Mouse (Mus musculus) E14TG2a.4 (cell line): ENCODE measurements around the gene C1qtnf2.

Experiments
- H3K27me3 ChIP-seq: 2 replicates; pipeline ENCODE4 v1.6.1; 2014; ENCODE audit warnings: low read length, control low read depth; ENCODE audit not compliant: insufficient read depth
- H3K36me3 ChIP-seq: 2 replicates; pipeline ENCODE4 v1.6.1; 2014; ENCODE audit warnings: low read length, control low read depth; ENCODE audit not compliant: insufficient read depth
- H3K4me1 ChIP-seq: replicated peaks from 2 replicates; pipeline ENCODE4 v1.6.1; 2014; ENCODE audit warnings: low read depth, low read length, control low read depth
- H3K4me3 ChIP-seq: replicated peaks from 2 replicates; pipeline ENCODE4 v1.5.1; 2014; ENCODE audit warnings: mild to moderate bottlenecking, low read length
- H3K9me3 ChIP-seq: 2 replicates; pipeline ENCODE4 v1.6.1; 2014; ENCODE audit warnings: low read length, control low read depth
- CTCF ChIP-seq: conservative IDR thresholded peaks from 2 replicates; pipeline ENCODE4 v1.5.1; 2014; ENCODE audit warnings: low read length
- NANOG ChIP-seq: IDR thresholded peaks from 2 replicates; pipeline ENCODE4 v1.6.1; 2014; ENCODE audit warnings: borderline replicate concordance, low read length, mixed read lengths
- POU5F1 ChIP-seq: IDR thresholded peaks from 2 replicates; pipeline ENCODE4 v1.6.1; 2014; ENCODE audit warnings: low read length, borderline replicate concordance

The C1qtnf2 gene

DNA sequence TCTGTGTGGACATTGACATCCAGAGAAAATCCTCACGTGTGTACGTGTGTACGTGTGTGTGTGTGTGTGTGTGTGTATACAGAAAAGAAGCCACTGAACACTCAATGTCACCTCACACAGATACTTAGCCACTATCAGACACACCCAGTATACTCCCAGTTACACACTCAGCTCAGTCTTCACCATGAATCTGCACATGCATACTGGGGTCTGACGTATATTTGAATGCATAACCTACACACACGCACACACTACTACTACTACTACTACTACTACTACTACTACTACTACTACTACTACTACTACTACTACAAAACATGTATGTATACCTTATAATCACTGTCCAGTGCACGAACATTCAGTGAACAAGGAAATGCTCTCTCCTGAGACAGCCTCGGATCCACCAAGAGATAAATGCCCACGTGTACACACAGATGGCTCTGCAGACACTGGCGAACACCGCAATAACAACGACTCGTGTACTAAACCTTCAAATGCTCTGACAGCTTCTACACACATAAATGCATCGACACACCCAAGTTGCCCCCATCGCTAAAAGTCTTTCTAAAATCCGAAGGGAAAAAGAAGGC is 346 bp upstream of the C1qtnf2 start:
- Histone ChIP-seq H3K9me3 (no peaks in the 10 kb centered on the region), H3K36me3 (no peaks in the 10 kb centered on the region), H3K27me3 (peaks cover 19% of the 10 kb centered on the region), H3K4me3 (peak overlapping the region; percentile 59), H3K4me1 (peaks cover 15% of the 10 kb centered on the region)
- no peak for TF ChIP-seq NANOG
- TF ChIP-seq POU5F1 = no peak
- no peak for TF ChIP-seq CTCF

DNA sequence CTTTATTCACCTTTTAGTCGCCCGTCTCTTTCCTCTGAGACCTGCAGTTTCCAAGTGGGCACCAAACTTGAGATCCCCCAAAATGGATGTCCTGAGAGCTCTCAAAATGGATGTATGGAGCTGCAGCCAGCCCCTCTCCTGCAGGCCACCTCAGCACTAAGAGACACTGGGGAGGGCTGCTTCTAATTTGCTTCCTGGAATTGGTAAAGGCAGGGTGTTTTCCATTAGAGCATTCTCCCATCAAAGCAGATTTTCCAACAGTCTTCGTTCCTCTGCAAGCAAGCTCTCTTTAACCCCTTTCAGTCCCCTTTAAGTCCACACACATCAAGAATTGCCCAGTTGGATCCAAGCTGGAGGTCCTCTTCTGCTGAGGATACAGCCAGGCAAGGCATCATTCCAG is 5.3 kb downstream of the C1qtnf2 start:
- peaks cover 12% of the 10 kb centered on the region for H3K27me3 ChIP-seq
- no peaks in the 10 kb centered on the region for H3K9me3 ChIP-seq
- H3K4me1 ChIP-seq = peaks cover 9% of the 10 kb centered on the region
- H3K4me3 ChIP-seq = no peak overlapping the region
- H3K36me3 ChIP-seq = no peaks in the 10 kb centered on the region
- no peak for TF ChIP-seq POU5F1
- no peak for TF ChIP-seq CTCF
- no peak for TF ChIP-seq NANOG

DNA sequence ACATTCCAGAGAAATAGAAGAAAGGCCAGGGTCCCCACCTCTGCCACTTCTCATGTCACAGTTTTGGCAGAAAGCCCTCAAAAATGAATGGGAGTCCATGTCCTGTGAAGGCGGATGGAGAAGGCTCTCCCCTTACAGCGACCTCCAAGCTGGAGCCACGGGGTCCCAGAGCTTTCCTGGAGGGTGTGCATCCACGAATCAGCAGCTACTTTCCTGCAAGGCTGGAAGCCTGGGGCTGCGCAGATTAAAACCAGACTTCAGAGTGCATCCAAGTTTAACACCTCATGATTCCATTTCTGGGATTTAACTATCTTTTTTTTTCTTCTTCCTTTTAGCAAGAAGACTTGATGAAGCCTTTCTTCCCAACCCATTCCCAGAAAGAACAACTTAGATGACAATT is 6.5 kb downstream of the C1qtnf2 start:
- Histone ChIP-seq H3K4me3 (no peak overlapping the region), H3K9me3 (no peaks in the 10 kb centered on the region), H3K36me3 (no peaks in the 10 kb centered on the region), H3K27me3 (peaks cover 15% of the 10 kb centered on the region), H3K4me1 (peaks cover 8% of the 10 kb centered on the region)
- no peak for TF ChIP-seq CTCF
- TF ChIP-seq POU5F1 = no peak

DNA sequence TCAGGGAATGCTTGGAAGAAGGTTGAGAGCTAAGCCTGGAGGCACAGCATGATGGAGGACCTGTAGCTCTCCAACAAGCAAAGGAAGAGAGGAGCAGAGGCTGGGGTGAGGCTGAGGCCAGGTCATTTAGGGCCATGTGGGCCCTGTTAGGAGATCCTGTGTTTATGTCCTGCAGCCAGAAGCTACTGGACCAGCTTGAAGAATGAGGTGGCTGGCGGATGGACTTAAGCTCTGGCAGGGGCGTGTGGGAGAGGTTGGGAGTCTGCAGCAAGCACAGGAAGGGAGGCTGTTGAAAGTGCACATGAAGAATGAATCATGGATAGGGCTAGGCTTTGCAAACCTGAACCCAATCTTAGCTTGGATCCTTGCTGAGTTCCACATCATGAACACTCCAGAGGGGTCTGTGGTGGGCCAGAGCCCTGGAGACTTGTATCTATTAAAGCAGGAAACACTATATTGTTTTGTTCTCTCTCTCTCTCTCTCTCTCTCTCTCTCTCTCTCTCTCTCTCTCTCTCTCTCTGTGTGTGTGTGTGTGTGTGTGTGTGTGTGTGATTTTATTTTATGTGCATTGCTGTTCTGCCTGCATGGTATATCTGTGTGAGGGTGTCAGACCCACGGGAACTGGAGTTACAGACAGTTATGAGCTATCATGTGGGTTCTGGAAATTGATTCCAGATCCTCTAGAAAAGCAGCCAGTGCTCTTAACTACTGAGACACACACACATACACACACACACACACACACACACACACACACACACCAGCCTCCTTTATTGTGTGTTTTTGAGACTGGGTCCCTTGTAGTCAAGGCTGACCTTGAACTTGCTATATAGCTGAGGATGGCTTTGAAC is 7.8 kb downstream of the C1qtnf2 start:
- no peak overlapping the region for H3K4me3 ChIP-seq
- H3K27me3 ChIP-seq = peaks cover 20% of the 10 kb centered on the region
- H3K9me3 ChIP-seq = no peaks in the 10 kb centered on the region
- H3K4me1 ChIP-seq = peaks cover 8% of the 10 kb centered on the region
- H3K36me3 ChIP-seq = no peaks in the 10 kb centered on the region
- TF ChIP-seq POU5F1 (no peak), NANOG (no peak), CTCF (no peak)

DNA sequence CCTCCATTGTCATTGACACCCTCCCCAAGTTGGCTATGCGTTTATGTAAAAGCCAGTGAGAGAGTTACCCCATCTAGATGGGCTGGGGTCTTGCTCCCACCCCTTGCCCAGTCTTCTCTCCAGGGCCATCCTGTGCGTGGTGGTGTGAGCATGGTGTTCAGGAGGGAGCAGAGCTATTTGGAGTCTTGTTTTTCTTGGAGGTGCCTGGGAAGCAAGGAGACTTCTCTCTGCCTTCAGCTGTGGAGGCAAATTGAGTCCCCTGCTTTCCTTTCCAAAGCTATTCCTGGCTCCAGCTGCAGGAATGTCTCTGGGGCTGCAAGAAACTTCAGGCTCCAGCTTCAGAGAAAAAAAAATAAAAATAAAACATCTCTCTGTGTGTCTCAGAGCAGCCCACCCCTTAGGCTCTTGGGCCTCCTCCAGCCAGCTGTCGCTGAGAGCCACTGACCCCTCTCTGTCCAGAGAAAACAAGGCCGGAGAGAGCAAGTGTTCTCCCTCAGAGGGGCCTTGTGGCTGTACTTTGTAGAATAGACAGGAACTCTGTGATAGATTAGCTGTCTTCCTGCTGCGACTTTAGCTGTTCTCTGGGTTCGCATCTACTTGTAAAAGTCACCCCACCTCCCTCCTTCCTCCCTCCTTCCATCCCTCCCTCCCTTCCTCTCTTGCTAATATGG is 9.2 kb downstream of the C1qtnf2 start:
- no peak overlapping the region for H3K4me3 ChIP-seq
- no peaks in the 10 kb centered on the region for H3K9me3 ChIP-seq
- peaks cover 20% of the 10 kb centered on the region for H3K27me3 ChIP-seq
- H3K36me3 ChIP-seq = no peaks in the 10 kb centered on the region
- TF ChIP-seq POU5F1 = no peak
- no peak for TF ChIP-seq CTCF
- TF ChIP-seq NANOG = no peak
- peaks cover 12% of the 10 kb centered on the region for H3K4me1 ChIP-seq

DNA sequence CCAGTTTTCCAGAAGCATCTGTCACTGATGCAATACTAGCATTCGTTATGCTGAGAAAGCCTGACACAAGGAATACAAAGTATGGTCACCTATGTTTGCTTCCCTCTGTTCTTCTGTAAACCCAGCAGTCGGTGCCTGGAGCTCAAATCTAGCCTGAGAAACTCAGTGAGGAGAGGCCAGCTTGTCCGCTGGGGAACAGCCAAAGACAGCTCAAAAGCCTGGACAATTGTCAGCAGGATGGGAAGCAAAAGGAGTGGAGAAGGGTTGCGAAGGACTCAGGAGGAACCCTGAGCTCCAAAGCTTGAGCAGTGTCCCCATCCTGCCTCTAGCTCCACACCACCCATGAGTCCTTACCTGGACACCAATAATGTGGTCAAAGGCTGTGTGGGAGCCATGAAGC is 10.0 kb downstream of the C1qtnf2 start:
- Histone ChIP-seq H3K4me3 (no peak overlapping the region), H3K27me3 (peaks cover 20% of the 10 kb centered on the region), H3K9me3 (no peaks in the 10 kb centered on the region), H3K36me3 (no peaks in the 10 kb centered on the region), H3K4me1 (peaks cover 12% of the 10 kb centered on the region)
- TF ChIP-seq NANOG (no peak), CTCF (no peak), POU5F1 (no peak)

DNA sequence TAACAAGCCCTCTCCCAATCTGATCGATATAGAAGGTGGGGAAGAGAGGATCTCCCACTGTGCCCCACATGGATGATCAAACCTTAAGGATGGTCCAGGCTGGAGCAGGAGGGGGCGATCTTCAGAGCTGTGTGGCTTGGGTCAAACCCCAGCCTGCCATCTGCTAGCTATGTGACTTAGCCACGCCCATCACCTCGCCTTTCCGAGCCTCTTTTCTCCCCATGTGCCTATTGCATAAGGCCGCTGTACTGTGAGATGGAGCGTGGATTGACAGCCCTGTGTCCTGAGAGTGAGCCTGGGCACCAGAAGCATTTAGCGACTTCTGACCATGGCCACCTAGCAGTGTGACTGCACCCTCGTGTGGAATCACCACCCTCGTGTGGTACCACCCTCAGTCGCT is 10.6 kb downstream of the C1qtnf2 start:
- Histone ChIP-seq H3K4me1 (peaks cover 12% of the 10 kb centered on the region), H3K9me3 (no peaks in the 10 kb centered on the region), H3K27me3 (peaks cover 20% of the 10 kb centered on the region), H3K36me3 (no peaks in the 10 kb centered on the region), H3K4me3 (no peak overlapping the region)
- TF ChIP-seq CTCF (no peak), POU5F1 (no peak), NANOG (no peak)

DNA sequence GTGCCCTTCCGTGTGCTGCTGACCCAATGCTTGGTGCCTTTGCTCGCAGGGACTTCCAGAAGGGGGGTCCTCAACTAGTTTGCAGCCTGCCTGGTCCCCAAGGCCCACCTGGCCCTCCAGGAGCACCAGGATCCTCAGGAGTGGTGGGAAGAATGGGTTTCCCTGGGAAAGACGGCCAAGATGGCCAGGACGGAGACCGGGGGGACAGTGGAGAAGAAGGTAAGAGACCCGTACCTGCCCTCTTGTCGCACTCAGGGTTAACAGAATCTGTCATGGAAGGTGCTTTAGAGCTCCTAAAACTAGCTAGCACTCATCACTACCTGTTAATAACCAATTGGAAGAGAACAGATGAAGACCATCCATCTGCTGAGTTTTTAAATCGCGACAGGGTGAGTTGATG is 11.8 kb downstream of the C1qtnf2 start:
- Histone ChIP-seq H3K9me3 (no peaks in the 10 kb centered on the region), H3K36me3 (no peaks in the 10 kb centered on the region), H3K4me1 (peaks cover 12% of the 10 kb centered on the region), H3K4me3 (no peak overlapping the region), H3K27me3 (peaks cover 20% of the 10 kb centered on the region)
- TF ChIP-seq CTCF (no peak), POU5F1 (no peak), NANOG (no peak)
